Mouse (Mus musculus) bone marrow, adult 2 months (tissue): ENCODE results near the gene Dennd1a. TPM values are rescaled to one million over a fixed set of nuclear protein-coding genes. Genes with fewer than 3 reads are reported as not detected.

Experiments used
- H3K27ac ChIP-seq: fragments of 200-500 bp; 2 replicates; pipeline ENCODE4 v1.5.1; 2012; ENCODE audit warnings: low read depth, mild to moderate bottlenecking, control low read depth, inconsistent platforms, low read length; ENCODE audit not compliant: control insufficient read depth, poor library complexity, insufficient read depth
- H3K4me1 ChIP-seq: fragments of 200-500 bp; 2 replicates; pipeline ENCODE4 v1.6.1; 2011; ENCODE audit warnings: low read length; ENCODE audit not compliant: control insufficient read depth, insufficient read depth
- H3K4me3 ChIP-seq: fragments of 200-500 bp; replicated peaks from 2 replicates; pipeline ENCODE3; 2011; ENCODE audit warnings: mild to moderate bottlenecking, low read depth, low read length, control low read depth; ENCODE audit not compliant: control insufficient read depth
- CTCF ChIP-seq: fragments of 200-500 bp; IDR thresholded peaks from 2 replicates; pipeline ENCODE4 v1.5.1; 2011; ENCODE audit warnings: low read length, control low read depth; ENCODE audit not compliant: control insufficient read depth, insufficient read depth
- POLR2A ChIP-seq: fragments of 200-500 bp; IDR thresholded peaks from 2 replicates; pipeline ENCODE4 v1.6.1; 2011; ENCODE audit warnings: low read depth, mild to moderate bottlenecking, control low read depth, low read length, borderline replicate concordance; ENCODE audit not compliant: control insufficient read depth
- WGBS: fragments of 180-500 bp; shearing (Covaris S2); methylation state at CpG from one replicate; pipeline ENCODE4 v1.1.7; 2018; 5-methylcytosine and 5-hydroxymethylcytosine counted together
- polyA plus RNA-seq: library from polyadenylated mRNA; stranded (reverse); fragments of >200 nt; gene quantifications from 2 replicates; pipeline ENCODE4 v1.2.4, GENCODE M21; 2011; ENCODE audit warnings: low replicate concordance; ENCODE audit not compliant: missing spikeins, insufficient read depth, insufficient read length

Gene Dennd1a
- polyA plus RNA-seq, 1 experiment = 22.9 TPM

GRCm38 (mm10) chr2:37757016-37757415 is 530.2 kb downstream of the Dennd1a start:
- H3K27ac ChIP-seq = no peak overlapping the region
- peaks cover 4% of the 10 kb centered on the region; the same call in 1 of the 2 replicates for H3K4me1 ChIP-seq
- TF ChIP-seq POLR2A = no peak
- no peak for TF ChIP-seq CTCF
- 37% methylated on average over 5 of the region's 5 CpGs for WGBS
- H3K4me3 ChIP-seq = no peak overlapping the region

DNA sequence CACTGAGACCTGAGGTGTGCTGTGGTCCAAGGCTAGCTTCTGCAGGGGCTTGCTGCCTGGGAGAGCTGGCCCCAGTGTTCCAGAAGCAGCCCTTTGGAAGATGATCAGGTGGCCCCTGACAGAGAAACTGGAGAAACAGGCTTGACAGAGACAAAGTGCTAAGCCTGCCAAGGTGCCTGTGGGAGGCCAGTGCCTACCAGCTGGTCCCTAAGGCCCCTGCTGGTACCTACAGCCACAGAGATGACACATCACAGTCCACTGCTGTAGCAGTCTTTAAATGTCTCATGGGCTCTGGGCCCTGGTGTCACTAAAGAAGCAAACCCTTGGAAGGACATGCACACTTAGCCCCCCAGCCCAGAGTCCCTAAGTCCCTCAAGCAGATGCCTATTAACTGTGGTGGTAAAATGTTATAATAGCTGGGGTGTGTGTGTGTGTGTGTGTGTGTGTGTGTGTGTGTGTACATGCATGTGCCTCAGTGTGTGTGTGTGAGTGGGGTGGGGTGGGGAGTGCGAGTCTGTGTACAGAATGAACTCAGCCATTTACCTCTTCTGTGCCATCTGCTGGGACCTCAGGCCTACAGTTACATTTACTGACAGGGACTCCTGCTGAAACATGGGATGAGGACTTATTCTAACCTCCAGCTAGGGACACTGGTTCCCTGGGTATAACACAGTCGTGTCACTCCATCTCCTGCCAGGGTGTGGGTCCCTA is 530.8 kb downstream of the Dennd1a start:
- WGBS = 63% methylated on average over 2 of the region's 2 CpGs
- H3K4me3 ChIP-seq = no peak overlapping the region
- no peak overlapping the region for H3K27ac ChIP-seq
- TF ChIP-seq POLR2A = no peak
- no peak for TF ChIP-seq CTCF
- peaks cover 4% of the 10 kb centered on the region; the same call in 1 of the 2 replicates for H3K4me1 ChIP-seq

DNA sequence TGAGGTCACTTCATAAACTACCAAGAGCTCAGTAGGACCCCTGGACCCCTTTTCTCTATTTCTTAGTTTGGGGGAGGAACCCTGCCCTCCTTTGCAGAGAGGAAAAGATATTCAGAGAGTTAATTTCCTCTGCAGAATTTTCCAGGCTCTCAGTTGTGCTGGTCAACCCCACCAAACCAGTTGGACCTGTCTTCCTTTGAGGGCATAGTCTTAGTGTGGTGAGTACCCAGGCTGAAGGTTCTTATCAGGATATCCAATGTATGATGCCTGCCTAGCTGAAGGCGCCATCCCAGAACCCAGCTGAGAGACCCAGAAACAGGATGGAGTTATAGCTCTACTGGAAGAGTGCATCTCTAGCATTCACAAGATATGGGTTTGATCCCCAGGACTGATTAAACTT is 536.1 kb downstream of the Dennd1a start:
- 72% methylated on average over 1 of the region's 1 CpGs for WGBS
- no peak for TF ChIP-seq POLR2A
- TF ChIP-seq CTCF = no peak
- no peak overlapping the region for H3K27ac ChIP-seq
- H3K4me1 ChIP-seq = no peaks in the 10 kb centered on the region; the same call in 1 of the 2 replicates
- H3K4me3 ChIP-seq = no peak overlapping the region

DNA sequence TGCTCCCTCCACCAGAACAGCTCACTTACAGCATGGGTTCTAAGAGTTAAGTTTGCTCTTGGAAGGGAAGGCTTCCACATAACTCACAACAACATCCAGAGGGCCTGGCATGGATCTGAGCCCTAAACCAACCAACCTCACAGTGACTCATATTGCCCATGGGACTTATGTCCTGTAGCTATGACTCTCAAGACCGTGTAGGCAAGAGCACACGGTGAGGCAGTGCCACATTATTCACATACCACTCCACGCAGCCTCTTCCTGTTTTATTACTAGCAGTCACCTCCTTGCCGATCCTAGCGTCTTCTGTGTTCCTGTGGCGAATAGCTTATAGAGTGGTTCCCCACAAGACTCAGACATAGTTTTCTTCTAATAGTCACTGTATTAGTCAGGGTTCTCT is 537.9 kb downstream of the Dennd1a start:
- Histone ChIP-seq H3K4me1 (no peaks in the 10 kb centered on the region; the same call in 1 of the 2 replicates), H3K4me3 (no peak overlapping the region), H3K27ac (no peak overlapping the region)
- 10% methylated on average over 6 of the region's 6 CpGs for WGBS
- TF ChIP-seq CTCF (no peak), POLR2A (no peak)

Other genes with a start within 250 kb of the Dennd1a start
- gene Lhx2, start 51.9 kb upstream of the Dennd1a start, polyA plus RNA-seq = 0.70 TPM in 1 of 2 replicates, not detected in the other
- 1.7 and 6.0 TPM in 2 replicates for gene Nek6, start 224.3 kb upstream of the Dennd1a start, polyA plus RNA-seq